Comparison of ENCODE assay signal across 15 mouse cellular contexts in genomic region chr10:119114653-119115052, GRCm38 (mm10).
DNase-seq lines count a peak whose midpoint lies in the region; ATAC-seq and TF ChIP-seq lines count a peak whose summit lies in the region.
"Had no signal": no experiment of that assay in that cellular context is flagged by ENCODE, and none has a peak within 500 bp of the region (broad histone marks: within the 10 kb centered on the region; RNA-seq: fewer than 3 reads in every experiment).

No protein-coding gene starts in this region.

- no peak for TF ChIP-seq CTCF in stomach, postnatal 0 days (IDR thresholded peaks at IDR 0.05; ENCODE audit: low read depth)

- no peak for DNase-seq in heart, postnatal 14 days
- peak; percentile 32 for DNase-seq in neural tube, embryonic 11.5 days (ENCODE audit: low spot score)
- DNase-seq in neural tube, embryonic 10.5 days (ENCODE audit: extremely low spot score, low spot score): no peak
- DNase-seq in kidney, postnatal 36 days: peak; percentile 4 to 8
- DNase-seq in stomach, postnatal 0 days (ENCODE audit: low spot score): peak; percentile 32
- DNase-seq in left cerebral cortex, adult 8-10 months (ENCODE audit: low spot score in 2 of 2): no peak
- no peak for DNase-seq in gastrocnemius, postnatal 25 days
- DNase-seq: adrenal gland, adult 2 months; cerebellum, postnatal 14 days; thymus, postnatal 4 days had no signal

- H3K27ac ChIP-seq in heart, embryonic 12.5 days (ENCODE audit: poor library complexity, severe bottlenecking): peak overlapping the region; percentile 47; the same call in 1 of the 2 replicates
- no peak overlapping the region for H3K27ac ChIP-seq in neural tube, embryonic 11.5 days (ENCODE audit: low read depth, low read length)
- H3K27ac ChIP-seq in stomach, postnatal 0 days (replicated peaks): no peak overlapping the region
- H3K27ac ChIP-seq: forebrain, embryonic 15.5 days; hindbrain, embryonic 15.5 days; limb, embryonic 13.5 days had no signal

- H3K4me2 ChIP-seq in heart, embryonic 12.5 days: peak overlapping the region; percentile 46
- H3K4me2 ChIP-seq in neural tube, embryonic 11.5 days (ENCODE audit: low read depth): no peak overlapping the region
- no peak overlapping the region for H3K4me2 ChIP-seq in stomach, postnatal 0 days (replicated peaks; ENCODE audit: low read depth)
- H3K4me2 ChIP-seq: forebrain, embryonic 15.5 days; hindbrain, embryonic 15.5 days; limb, embryonic 13.5 days had no signal

- H3K36me3 ChIP-seq in heart, embryonic 12.5 days: no peaks in the 10 kb centered on the region
- no peaks in the 10 kb centered on the region for H3K36me3 ChIP-seq in neural tube, embryonic 11.5 days (ENCODE audit: control insufficient read depth, insufficient read depth, low read length)
- no peaks in the 10 kb centered on the region for H3K36me3 ChIP-seq in stomach, postnatal 0 days (ENCODE audit: control insufficient read depth, insufficient read depth, low read length)
- H3K36me3 ChIP-seq: forebrain, embryonic 15.5 days; hindbrain, embryonic 15.5 days; limb, embryonic 13.5 days had no signal

- H3K4me3 ChIP-seq in heart, embryonic 12.5 days: no peak overlapping the region
- no peak overlapping the region for H3K4me3 ChIP-seq in neural tube, embryonic 11.5 days (ENCODE audit: low read depth, low read length)
- no peak overlapping the region for H3K4me3 ChIP-seq in stomach, postnatal 0 days (ENCODE audit: low read depth, low read length)
- H3K4me3 ChIP-seq: forebrain, embryonic 15.5 days; hindbrain, embryonic 15.5 days; limb, embryonic 13.5 days; myocyte had no signal

- WGBS in heart, embryonic 12.5 days: 15% methylated on average over 10 of the region's 10 CpGs
- 44% methylated on average over 10 of the region's 10 CpGs for WGBS in neural tube, embryonic 11.5 days
- 24% methylated on average over 10 of the region's 10 CpGs for WGBS in stomach, postnatal 0 days

- no peaks in the 10 kb centered on the region for H3K27me3 ChIP-seq in heart, embryonic 12.5 days (replicated peaks)
- H3K27me3 ChIP-seq in neural tube, embryonic 11.5 days (ENCODE audit: control insufficient read depth, insufficient read depth, low read length): no peaks in the 10 kb centered on the region
- H3K27me3 ChIP-seq in stomach, postnatal 0 days (ENCODE audit: control insufficient read depth, insufficient read depth, low read length): no peaks in the 10 kb centered on the region
- H3K27me3 ChIP-seq: forebrain, embryonic 15.5 days; hindbrain, embryonic 15.5 days; limb, embryonic 13.5 days had no signal

- peaks cover 13% of the 10 kb centered on the region for H3K4me1 ChIP-seq in heart, embryonic 12.5 days (replicated peaks)
- no peaks in the 10 kb centered on the region for H3K4me1 ChIP-seq in neural tube, embryonic 11.5 days (ENCODE audit: control insufficient read depth, insufficient read depth, low read length)
- H3K4me1 ChIP-seq in stomach, postnatal 0 days (replicated peaks; ENCODE audit: control insufficient read depth, insufficient read depth): no peaks in the 10 kb centered on the region

- intact Hi-C loops in heart, postnatal 14 days (cut with DNase I): no loop called here

- peak; percentile 83 for ATAC-seq in heart, embryonic 12.5 days (ENCODE audit: insufficient number of reproducible peaks, low FRiP score)
- ATAC-seq in neural tube, embryonic 11.5 days (ENCODE audit: insufficient read depth, low FRiP score, low TSS enrichment): no peak
- peak; percentile 74 for ATAC-seq in stomach, postnatal 0 days (ENCODE audit: low FRiP score, low TSS enrichment)
- ATAC-seq: forebrain, embryonic 15.5 days had no signal

- H3K9me3 ChIP-seq in heart, embryonic 12.5 days (replicated peaks): no peaks in the 10 kb centered on the region
- H3K9me3 ChIP-seq in neural tube, embryonic 11.5 days (ENCODE audit: control insufficient read depth, low read length): no peaks in the 10 kb centered on the region
- H3K9me3 ChIP-seq in stomach, postnatal 0 days (ENCODE audit: control insufficient read depth, low read length): no peaks in the 10 kb centered on the region
- H3K9me3 ChIP-seq: forebrain, embryonic 15.5 days; hindbrain, embryonic 15.5 days; limb, embryonic 13.5 days had no signal

- no peak overlapping the region for H3K9ac ChIP-seq in heart, embryonic 12.5 days
- H3K9ac ChIP-seq in neural tube, embryonic 11.5 days (ENCODE audit: low read length): no peak overlapping the region
- no peak overlapping the region for H3K9ac ChIP-seq in stomach, postnatal 0 days (ENCODE audit: low read length)
- H3K9ac ChIP-seq: forebrain, embryonic 15.5 days; hindbrain, embryonic 15.5 days; limb, embryonic 13.5 days had no signal

- no peak for TF ChIP-seq EP300 in stomach, postnatal 0 days (optimal IDR thresholded peaks at IDR 0.05)

Comparison
In these comparisons a context has a peak if more than half of its experiments do, and no peak if none do; other contexts are left out.
1. DNase-seq: peak in neural tube, embryonic 11.5 days (single experiment), kidney, postnatal 36 days (2 of 2) and stomach, postnatal 0 days (single experiment); none in heart, postnatal 14 days (0 of 2), neural tube, embryonic 10.5 days (single experiment), left cerebral cortex, adult 8-10 months (0 of 2) and gastrocnemius, postnatal 25 days (single experiment).